Mouse (Mus musculus): Measurements from ENCODE around the gene Tsga10ip. TPM values are rescaled to one million over a fixed set of nuclear protein-coding genes. Genes with fewer than 3 reads are reported as not detected.
"Not testable (repeated sequence)": the region's sequence is repeated elsewhere in the genome, so short reads cannot be mapped to it uniquely, and the experiment has no call there.

Tsga10ip gene
- total RNA-seq, 4 experiments from 2014 or later: 0.96 to 2.4 (median 2.0) TPM

DNA sequence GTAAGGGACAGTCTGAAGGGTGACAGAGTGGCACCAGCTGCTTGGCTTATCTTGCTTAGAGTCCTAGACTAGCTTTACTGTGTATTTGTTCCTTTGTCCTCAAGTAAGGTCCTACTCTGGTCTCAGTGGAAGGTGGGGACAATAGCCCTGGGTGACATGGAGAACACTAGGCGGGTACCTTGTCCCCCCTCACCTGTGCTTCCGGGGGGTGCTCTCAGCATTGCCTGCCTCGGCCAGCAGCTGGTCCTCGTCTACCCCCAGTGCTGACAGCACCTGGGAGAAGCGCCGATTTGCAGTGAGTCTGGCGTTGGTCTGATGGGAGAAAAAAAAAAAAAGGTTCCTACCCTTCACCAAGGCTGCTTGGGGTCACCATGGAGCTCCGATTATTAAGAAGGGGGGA, 11.9 kb downstream of the Tsga10ip start:
- DNase-seq (ENCODE audit: low spot score in 2 of 2): no peak

DNA sequence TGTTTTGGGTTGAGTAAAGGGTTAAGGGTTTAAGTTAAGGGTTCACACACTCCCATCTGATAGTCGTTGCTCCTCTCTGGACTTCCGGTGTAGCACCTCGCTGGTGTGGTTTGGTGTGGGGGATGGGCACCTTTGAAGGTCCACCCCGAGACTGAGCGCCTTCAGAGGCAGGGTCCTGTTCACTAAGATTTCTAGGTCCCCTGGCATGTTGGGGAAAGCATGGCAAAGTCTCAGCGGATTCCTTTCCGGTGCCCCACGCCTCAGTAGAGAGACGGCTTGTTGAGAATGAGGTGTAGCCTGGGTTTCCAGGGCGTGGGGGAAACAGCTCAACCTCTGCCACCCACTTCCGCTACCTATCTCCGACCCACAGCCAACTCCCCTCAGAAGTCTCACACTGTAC, 12.7 kb downstream of the Tsga10ip start:
- DNase-seq (ENCODE audit: low spot score in 2 of 2): no peak

DNA sequence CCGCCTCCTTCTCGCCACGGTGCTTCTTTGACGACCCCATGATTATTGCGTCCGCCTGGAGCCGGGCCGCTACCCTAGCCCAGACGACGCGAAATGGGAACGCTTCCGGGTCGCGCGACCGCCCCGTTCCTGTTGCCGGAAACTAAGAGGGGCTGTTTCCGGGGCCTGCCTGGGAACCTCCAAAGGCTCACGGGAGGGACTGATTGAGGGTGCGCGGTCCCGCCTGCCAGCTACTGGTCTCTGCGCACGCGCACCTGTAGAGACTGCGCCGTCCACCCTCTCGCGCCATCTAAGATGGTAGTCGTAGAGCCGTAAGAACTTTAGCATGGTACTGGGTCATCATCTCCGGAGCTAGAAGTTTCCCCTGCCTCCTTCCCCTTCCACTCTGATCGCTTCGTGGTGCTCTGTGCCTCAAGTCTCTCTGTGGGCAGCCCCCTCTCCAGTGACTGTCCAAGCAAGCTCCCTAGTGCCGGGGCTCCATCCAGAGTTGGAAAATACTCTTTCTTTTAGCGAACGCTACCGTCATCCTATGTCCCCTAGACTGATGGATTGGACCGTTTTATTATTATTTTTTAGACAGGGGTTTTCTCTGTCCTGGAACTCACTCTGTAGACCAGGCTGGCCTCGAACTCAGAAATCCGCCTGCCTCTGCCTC, 13.6 kb downstream of the Tsga10ip start, which contains the start of gene Sart1:
Sart1 (minus strand) TSS at position 116 of the 655 bp plus-strand sequence.
- DNase-seq (ENCODE audit: low spot score in 2 of 2): peak; percentile 86 to 94

DNA sequence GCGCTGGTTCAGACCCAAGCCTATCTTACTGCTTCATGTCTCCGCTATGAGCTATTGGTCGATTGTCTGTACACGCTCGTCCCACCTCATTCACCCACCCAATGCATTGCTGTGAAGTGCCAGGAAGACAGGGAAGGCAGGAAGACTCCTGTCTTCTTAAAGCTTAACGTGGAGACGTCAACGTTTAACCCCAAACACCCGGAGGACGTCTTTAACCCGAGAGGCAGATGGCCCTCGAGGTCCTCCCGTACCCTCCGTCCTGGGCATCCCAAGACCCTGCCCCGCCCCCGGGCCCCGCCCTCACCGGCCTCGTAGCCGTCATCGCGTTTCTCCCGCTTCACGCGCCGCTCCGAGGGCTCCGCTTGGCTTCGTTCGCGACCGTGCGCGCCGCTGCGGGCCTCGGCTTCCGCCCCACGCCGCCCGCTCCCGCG, 14.3 kb downstream of the Tsga10ip start:
- no peak for DNase-seq (ENCODE audit: low spot score in 2 of 2)

DNA sequence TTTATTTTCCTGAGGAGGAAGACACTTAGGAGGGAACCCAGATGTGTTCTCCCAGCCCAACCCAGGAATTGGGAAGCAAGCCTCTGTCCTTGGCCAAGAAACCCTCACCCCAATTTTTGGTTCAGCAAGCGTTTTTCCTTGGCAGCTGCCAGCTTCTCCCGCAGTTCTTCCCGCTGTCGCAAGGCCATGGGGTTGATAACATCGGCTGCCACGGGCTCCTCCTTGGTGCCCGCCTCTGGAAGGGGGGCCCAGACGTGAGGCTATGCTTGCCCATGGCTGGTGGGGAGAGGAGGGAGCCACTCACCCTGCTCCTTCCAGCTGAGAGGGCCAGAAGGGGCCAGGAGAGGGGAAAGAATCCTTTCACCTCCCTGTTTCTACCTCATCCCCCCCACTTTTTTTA, 17.6 kb downstream of the Tsga10ip start:
- DNase-seq (ENCODE audit: low spot score in 2 of 2): no peak

DNA sequence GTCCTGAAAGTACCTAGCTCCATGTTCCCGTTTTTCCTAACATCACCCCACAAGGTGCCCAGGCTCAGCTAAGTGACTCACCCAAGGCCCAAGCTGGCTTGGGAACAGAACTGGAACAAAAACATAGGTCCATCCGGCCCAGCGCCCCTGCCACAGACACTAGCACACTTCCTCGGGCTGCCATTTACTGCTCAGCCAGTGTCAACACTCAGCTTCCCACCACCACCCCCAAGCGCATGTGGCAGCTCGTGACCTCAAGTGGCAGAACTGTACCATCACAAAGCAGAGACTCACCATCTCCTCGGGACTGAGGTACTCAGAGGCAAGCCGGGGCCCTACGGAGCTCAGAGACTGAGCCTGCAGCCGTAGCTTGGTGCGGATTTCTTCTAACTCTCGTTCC, 19.0 kb downstream of the Tsga10ip start:
- DNase-seq (ENCODE audit: low spot score in 2 of 2): no peak

DNA sequence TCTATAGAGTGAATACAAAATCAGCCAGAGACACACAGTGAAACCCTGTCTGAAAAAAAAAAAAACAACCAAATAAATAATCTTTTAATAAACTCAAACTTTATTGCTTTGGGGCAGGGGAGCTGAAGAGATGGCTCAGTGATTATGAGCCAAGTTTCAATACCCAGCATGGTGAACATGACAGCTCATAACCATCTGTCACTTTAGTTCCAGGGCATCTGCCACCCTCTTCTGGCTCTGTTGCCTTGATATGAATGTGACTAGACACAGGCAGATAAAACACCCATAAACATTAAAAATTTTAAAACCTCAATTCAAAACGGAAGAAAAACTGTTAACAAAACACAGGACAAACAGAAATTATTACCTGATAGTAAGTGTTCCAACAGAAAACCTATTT, 24.9 kb downstream of the Tsga10ip start:
- no peak for DNase-seq (ENCODE audit: low spot score in 2 of 2)

DNA sequence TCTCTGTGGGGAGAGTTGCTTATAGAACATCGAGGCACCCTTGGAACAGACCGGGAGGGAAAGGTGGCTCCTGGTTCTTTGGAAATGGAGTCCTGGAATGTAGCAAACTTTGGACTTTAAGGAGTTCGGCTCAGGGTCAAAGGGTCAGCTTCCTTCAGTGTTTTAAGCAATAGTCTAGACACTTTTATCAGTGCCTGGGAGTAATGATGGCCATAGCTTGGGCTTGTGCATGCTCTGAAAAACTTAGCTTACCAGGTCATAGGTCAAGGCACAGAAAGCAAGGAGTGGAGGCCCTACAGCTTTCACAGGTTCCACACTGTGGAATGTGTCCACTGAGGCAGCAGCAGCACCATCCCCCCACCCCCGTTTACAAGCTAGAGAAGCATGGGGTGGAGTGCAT, 27.6 kb downstream of the Tsga10ip start:
- no peak for DNase-seq (ENCODE audit: low spot score in 2 of 2)

DNA sequence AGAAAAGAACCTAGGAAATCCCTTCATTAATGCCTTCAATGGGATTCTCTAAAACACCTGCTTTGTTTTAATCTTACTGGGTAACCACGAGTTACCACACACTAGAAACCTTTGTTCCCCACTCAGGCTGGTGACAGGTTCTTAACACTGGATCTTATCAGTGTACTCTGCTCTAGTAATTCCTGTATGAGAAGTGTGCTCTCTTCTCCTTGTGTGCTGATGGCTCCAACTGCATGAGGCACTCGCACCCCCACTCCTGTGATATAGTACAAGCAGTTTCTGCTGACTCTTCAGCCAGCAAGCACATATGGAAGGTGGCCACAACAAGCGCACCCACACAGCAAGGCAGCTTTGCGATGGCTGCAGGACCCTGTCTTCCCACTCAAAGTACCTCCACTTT, 28.1 kb downstream of the Tsga10ip start:
- DNase-seq (ENCODE audit: low spot score in 2 of 2): no peak

DNA sequence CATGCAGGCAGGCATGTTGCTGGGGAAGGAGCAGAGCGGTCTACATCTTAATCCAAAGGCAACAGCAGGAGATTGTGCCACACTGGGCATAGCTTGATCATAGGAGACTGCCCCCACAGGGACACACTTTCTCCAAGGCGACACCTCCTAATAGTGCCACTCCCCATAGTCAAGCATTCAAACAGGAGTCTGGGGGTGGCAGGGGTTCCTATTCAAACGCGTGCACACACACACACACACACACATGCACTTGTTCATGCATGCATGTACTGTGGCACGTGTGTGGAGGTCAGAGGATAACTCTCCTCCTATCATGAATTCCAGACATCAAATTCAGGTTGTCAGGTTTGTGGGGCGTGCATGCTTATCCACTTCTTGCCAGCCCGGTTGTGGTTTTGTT, 29.6 kb downstream of the Tsga10ip start:
- no peak for DNase-seq (ENCODE audit: low spot score in 2 of 2)

DNA sequence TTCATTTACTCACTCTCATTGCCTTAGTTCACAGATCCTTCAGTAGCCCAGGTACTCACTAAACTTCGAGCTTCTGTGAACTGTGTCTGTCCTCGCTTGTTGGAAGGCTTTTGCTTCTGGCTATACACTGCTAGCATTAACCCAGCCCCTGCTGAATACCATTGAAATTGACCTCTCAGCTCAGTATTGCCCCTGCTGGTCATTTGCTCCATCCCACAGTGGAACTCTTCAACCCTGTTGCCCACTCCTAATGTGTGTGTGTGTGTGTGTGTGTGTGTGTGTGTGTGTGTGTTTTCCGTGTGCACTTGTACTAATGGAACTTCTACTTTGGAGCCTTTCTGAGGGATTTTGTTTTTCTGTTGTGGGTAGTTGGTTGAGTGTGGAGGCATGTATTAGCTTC, 31.4 kb downstream of the Tsga10ip start:
- DNase-seq (ENCODE audit: low spot score in 2 of 2): no peak

DNA sequence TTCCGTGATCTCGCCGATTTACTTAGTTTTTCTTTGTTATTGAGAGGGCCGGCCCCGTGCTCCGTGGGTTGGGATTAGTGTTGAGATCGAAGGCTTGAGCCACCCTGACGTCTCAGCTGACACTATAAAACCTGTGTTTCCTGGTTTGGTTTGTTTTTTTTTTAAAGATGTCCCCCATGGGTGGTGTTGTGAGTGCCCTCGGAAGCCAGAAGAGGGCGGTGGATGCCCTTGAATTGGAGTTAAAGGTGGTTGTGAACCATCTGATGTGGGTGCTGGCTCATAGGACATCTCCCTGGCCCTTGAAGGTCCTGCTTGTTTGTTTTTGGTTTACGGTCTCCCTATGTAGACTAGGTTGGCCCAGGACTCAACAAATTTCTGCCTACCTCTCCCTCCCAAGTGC, 34.9 kb downstream of the Tsga10ip start:
- no peak for DNase-seq (ENCODE audit: low spot score in 2 of 2)

DNA sequence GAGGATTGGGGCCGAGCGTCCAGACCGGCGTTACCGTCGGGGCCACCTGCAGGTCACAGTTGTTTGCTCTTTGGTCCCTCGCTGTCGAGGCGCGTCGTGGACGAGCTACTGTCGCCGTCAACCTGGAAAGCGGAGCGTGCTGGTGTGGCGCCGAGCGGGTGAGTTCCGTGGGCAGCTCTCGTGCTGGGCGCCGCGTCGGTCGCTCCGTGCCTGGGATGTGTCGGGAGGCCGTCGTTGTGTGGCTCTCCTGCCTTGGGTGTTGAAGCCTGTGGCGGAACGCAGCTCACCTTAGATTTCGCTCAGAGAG, 35.3 kb downstream of the Tsga10ip start, which contains the start of gene Banf1:
Banf1 (minus strand) TSS at position 116 of the 307 bp plus-strand sequence.
- no peak for DNase-seq (ENCODE audit: low spot score in 2 of 2)

DNA sequence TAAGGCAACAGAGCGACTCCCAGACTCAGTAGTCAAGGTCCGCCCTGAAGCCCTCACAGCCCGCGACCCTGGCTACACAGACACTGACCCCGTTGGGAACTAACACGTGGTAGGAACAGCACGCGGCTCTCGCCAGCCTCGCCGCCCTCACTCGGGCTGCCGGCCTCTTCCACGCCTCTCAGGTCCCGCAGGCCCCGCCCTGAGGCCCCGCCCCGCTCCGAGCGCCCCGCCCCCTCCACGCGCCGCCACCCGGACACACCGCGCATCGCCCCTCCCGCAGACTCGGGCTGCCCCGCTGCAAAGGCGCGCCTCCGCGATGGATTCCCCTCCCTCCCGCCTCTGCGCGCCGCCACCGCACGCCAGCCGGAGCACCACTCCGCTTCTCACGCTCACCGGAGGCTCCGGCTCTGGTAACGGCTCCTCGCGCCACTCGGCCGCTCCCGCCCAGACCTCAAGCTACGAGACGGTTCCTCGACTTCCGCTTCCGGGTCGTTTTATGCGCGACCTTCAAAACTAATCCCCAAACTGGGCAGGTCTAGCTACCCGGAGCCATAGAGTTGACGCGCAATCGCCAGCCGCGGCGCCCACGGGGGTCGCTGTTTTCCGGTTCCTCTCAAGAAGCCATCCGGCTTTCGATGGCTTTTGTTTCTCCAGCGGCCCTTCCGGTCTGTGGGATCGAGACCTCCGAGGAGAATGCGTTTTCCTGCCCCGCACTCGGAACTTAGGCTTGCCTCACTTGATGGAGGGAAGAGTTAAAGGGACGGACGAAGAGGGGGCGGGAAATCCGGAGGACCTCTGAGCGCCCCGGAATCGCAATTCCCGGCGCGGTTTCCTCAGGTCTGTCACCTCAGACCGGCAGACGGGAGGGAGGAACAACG, 35.9 kb downstream of the Tsga10ip start, which contains the start of gene Eif1ad:
Eif1ad (plus strand) TSS at position 567 of the 878 bp plus-strand sequence.
- peak; percentile 90 to 93 for DNase-seq (ENCODE audit: low spot score in 2 of 2)

DNA sequence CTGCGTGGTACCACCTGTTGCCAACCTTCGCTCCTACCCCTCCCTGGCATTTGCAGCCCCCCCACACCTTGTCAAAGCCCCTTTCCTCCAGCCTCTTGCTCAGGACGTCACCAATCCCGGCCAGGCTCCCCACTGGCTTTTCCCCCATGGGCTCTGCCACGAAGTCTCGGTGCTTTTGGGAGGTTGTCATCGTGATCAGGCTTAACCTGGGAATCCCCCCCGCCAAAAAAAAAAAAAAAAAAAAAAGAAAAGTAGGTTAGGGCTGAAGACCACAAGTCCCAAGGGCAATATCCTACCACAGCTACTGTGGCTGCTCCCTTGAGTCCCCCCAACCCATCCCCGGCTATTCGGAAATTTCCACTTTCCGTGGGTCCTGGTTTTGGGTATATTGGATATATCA, 36.6 kb downstream of the Tsga10ip start:
- no peak for DNase-seq (ENCODE audit: low spot score in 2 of 2)

DNA sequence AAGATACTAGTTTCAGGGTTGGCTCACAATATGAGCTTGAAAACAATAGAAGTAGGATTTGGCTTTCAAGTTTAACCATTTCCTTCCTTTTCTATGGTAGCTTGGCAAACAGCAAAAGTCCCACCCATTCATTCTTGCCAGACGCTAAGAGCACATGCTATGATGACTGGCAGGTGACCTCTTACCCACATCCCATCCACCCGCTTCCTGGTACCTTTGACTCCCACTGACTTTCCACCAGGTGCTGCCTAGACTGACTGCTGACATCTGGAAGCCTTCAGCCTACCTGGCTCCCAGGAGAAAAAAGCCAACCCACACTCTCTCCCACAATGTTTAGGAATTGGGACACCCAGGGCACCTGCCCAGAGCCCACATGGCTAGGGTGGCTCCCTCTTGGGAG, 38.2 kb downstream of the Tsga10ip start:
- no peak for DNase-seq (ENCODE audit: low spot score in 2 of 2)

DNA sequence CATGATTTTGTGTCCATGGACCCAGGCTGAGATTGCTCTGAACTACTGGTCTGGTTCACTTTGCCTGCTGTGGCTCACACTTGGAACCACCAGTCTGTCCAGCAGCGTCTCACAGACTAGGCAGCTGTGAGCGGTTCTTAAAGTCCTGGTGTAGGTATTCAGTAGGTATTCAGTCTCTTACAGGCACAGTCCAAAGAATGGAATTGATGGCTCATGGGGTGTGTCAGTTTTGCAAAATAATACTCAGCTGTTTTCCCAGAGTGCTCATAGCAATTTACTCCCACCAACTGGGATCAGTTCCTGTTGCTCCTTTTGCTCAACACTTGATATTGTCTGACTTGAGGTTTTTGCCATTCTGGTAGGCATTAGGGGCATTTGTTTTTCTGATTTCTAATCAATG, 40.1 kb downstream of the Tsga10ip start:
- DNase-seq (ENCODE audit: low spot score in 2 of 2): no peak

DNA sequence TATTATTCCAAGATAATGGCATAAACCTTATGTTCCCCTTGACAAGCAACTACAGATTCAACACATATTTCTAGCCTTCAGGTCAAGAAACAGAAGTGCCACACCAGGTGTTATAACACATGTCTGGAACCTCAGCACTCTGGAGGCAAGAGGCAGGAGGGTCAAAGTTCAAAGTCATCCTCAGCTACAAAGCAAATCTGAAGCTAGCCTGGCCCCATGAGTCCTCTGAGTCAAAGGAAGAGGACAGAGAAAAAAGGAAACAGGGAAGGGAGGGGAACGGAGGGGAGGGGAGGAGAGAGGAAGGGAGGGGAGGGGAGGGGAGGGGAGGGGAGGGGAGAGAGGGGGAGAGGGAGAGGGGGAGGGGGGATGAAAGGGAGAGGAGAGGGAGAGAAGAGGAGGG, 46.2 kb downstream of the Tsga10ip start:
- no peak for DNase-seq (ENCODE audit: low spot score in 2 of 2)

DNA sequence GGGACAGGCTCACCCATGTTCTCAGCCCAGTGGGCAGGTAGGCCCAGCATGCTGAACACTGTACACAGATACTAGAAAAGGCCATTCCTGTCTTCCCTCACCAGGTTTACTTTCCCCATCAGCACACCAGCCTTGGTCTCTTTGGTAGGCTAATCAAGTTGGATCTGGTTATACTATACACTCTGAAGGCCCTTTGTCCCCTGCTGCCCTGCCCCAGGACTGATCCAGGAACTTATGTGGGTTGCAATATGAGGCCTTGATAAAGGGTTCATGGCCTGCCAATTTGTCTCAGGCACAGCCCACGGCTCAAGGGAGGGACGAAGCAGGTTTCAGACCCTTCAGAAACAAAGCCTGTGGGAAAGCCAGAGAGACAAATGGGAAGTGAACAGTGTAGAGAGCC, 48.7 kb downstream of the Tsga10ip start:
- no peak for DNase-seq (ENCODE audit: low spot score in 2 of 2)

DNA sequence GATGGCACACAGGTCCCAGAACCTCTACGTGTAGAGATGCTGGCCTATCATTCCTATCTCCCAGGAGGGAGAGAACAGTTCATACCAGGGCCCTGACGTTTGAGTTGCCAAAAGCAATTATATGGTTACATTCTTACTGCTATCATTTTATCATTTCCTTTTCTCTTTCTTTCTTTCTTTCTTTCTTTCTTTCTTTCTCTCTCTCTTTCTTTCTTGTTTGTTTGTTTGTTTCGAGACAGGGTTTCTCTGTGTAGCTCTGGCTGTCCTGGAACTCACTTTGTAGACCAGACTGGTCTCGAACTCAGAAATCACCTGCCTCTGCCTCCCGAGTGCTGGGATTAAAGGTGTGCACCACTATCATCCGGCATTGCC, 52.8 kb downstream of the Tsga10ip start, which contains the start of gene Cst6:
Cst6 (minus strand) TSS at position 73 of the 372 bp plus-strand sequence.
- DNase-seq (ENCODE audit: low spot score in 2 of 2): not testable (repeated sequence)

DNA sequence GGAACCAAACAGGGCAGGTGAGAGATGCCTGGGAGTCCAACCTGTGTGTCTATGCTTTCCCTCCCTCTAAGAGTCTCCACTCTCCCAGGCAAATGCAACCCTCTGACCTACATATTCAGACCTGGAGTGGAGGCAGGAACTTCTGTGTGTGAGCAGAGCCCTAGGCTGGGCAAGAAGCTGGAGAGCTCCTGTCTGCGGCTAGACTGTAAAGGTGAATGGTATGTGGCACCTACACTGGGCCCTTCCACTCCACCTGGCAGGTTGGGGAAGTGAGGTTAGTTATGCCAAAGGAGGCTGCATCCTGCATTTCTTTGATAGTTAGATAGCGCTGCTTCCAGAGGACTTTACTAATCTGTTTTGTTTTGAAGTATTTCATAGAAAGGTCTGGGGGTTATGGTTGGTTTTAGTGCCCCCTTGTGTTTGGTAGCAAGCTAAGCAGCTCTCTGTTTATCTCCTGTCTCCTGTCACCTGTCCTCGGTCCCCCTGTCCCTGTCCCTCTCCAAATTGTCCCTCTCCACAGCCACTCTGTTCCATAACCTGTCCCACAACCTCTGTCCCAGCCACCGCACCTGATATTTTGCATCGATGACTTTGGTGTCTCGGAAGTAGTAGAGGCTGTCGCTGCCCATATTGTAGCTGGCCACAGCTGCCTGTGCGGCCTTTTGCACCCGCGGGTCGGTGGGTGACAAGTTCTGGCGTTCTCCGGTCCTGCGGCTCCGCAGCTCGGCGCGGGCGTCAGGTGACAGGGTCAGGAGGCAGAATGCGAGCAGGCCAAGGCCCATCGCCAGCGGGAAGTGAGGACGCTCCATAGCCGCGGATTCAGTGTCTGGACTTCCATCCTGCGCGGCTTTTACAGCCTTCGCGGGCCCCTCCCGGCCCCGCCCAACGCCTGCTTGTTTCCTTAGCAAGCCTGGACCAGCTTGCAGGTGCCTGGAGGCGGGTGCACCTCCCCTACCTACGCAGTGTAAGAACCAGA, 53.5 kb downstream of the Tsga10ip start:
- DNase-seq (ENCODE audit: low spot score in 2 of 2): peak in 1 of 2 experiments; percentile 51
